Mouse (Mus musculus): ENCODE measurements around the gene Gm6676. TPM values are rescaled to one million over a fixed set of nuclear protein-coding genes. Genes with fewer than 3 reads are reported as not detected.

The Gm6676 gene
- not detected in 2 replicates for polyA plus RNA-seq (2015; fragmentation: Nextera tagmentation; extraction: Ambion mirVana)

DNA sequence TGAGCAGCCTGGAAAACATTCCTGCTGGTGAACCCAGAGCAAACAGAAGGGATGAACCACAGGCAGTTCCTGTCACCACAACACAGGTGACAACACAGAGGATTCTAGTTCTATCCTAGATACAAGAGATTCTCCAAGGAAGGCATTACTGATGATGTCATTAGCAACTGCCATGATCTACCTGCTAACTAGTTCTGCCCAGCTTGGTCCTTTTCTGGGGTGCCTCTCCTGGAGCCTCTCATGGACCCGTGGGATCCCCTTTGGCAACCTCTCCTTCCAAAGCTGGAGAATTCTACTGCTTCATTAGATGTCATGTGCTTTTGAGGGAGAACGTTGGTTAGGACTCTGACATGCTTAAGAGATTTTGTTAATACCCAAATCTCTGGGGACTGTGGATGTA, at the start of gene Gm6676:
TSS of gene Gm6676 (minus strand) at position 101 of the 400 bp plus-strand sequence.

DNA sequence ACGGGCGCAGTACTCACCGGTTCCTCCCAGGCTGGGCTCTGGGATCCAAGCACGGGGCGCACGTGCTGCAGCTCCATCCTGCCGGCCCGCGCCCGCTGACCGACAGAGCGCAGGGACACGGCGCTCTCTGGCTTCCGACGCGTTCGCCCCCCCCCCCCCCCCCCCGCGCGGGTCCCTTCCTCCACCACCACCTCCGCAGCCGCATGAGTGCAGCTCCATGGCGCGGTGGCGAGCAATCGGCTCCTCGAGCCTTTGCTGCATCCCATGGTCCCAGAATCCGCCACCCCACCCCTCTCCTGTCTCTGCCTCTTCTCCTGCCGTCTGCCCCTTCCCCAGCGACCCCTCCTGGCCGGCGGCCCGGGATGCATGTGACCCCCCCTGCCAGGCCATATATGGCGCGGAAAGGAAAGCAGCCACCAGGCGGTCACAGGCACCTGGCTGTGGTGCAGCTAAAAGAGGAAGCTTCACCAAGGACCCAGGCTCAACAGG, 49.3 kb upstream of the Gm6676 start, which contains the start of gene Gm3512:
TSS of gene Gm3512 (minus strand) at position 51 of the 489 bp plus-strand sequence.

DNA sequence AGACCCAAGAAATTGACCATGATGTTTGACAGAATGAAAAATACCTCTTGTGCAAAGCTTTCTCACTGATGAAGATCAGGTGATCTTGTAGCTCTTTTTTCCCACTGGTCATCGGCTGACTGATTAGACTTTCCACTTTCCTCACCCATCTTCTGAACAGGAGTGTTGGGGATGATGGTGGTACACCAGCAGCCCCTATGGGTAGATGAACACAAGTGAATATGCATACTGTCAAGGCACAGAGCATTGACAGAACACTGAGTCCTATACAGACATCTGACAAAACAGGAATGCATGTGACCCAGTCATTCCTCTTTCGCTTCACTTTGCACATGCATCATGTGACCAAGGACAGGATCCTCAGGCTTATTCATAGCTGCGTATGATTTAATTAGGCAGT, 24.7 kb downstream of the Gm6676 start, which contains the start of gene Gm3696:
TSS of gene Gm3696 (minus strand) at position 101 of the 400 bp plus-strand sequence.

Other genes with a start within 250 kb of the Gm6676 start
- 3.1 and 4.0 TPM in 2 replicates for gene Gm3667, start 235.4 kb downstream of the Gm6676 start, polyA plus RNA-seq (2015; fragmentation: Nextera tagmentation; extraction: Ambion mirVana)
- gene Gm6356, start 151.6 kb downstream of the Gm6676 start, polyA plus RNA-seq (2015; fragmentation: Nextera tagmentation; extraction: Ambion mirVana), result not detected in 2 replicates
- 0.19 and 0.24 TPM in 2 replicates for gene Gm10406, start 98.0 kb downstream of the Gm6676 start, polyA plus RNA-seq (2015; fragmentation: Nextera tagmentation; extraction: Ambion mirVana)
- not detected in 2 replicates for gene Gm3685, start 80.4 kb downstream of the Gm6676 start, polyA plus RNA-seq (2015; fragmentation: Nextera tagmentation; extraction: Ambion mirVana)
- gene Gm3696, start 24.8 kb downstream of the Gm6676 start, polyA plus RNA-seq (2015; fragmentation: Nextera tagmentation; extraction: Ambion mirVana), result 1.1 and 1.2 TPM in 2 replicates
- 1.5 and 1.6 TPM in 2 replicates for gene Gm3512, start 49.1 kb upstream of the Gm6676 start, polyA plus RNA-seq (2015; fragmentation: Nextera tagmentation; extraction: Ambion mirVana)
- not detected in 2 replicates for gene Gm16434, start 69.1 kb upstream of the Gm6676 start, polyA plus RNA-seq (2015; fragmentation: Nextera tagmentation; extraction: Ambion mirVana)
- not detected in 2 replicates for gene Gm3727, start 139.3 kb upstream of the Gm6676 start, polyA plus RNA-seq (2015; fragmentation: Nextera tagmentation; extraction: Ambion mirVana)
- 0.09 TPM in 1 of 2 replicates, not detected in the other for gene Gm3739, start 189.6 kb upstream of the Gm6676 start, polyA plus RNA-seq (2015; fragmentation: Nextera tagmentation; extraction: Ambion mirVana)
- gene Gm5797, start 207.0 kb upstream of the Gm6676 start, polyA plus RNA-seq (2015; fragmentation: Nextera tagmentation; extraction: Ambion mirVana), result not detected in 2 replicates
- not detected in 2 replicates for gene Gm8374, start 239.7 kb upstream of the Gm6676 start, polyA plus RNA-seq (2015; fragmentation: Nextera tagmentation; extraction: Ambion mirVana)